Mouse (Mus musculus) heart, adult 10 weeks (tissue): Measurements from ENCODE around the gene Trpm4. TPM values are rescaled to one million over a fixed set of nuclear protein-coding genes. Genes with fewer than 3 reads are reported as not detected.

Source experiments
- polyA plus RNA-seq: library from polyadenylated mRNA; stranded (reverse); fragments of 350-450 nt; fragmentation: Illumina TruSeq; extraction: RNeasy Lipid Tissue Mini Kit (QIAGEN cat#74804); gene quantifications from one replicate; pipeline ENCODE4 v1.2.3, GENCODE M21; 2014; ENCODE audit warnings: low read depth, low replicate concordance

Trpm4 gene
- 31.0 TPM for polyA plus RNA-seq

DNA sequence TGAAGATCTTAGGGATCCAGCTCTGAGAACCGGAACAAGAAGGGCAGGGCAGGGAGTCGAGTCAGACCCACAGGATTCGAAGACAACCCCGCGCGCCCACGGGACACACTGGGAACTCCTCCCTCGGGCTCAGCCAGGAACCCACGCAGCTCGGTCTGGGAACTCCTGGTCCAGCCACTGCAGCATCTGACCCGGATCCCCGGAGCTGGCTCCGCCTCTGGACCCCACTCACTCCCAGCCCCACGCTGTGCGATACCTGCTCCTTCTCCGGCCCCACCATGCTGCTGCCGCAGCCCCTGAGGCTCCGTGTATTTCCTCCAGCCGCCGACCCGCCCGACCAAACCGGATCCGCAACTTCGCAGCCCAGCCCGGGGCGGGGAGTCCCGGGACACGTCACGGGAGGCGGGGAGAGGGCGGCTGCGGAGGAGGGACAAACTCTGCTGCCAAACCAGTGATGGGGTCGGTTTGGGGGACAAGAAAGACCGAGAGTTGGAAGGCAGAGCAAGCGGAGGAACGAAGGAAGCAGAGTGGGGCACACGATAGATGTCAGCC lies at the start of gene Trpm4:
Gene Trpm4 (minus strand): TSS at position 350 of the 552 bp plus-strand sequence.

DNA sequence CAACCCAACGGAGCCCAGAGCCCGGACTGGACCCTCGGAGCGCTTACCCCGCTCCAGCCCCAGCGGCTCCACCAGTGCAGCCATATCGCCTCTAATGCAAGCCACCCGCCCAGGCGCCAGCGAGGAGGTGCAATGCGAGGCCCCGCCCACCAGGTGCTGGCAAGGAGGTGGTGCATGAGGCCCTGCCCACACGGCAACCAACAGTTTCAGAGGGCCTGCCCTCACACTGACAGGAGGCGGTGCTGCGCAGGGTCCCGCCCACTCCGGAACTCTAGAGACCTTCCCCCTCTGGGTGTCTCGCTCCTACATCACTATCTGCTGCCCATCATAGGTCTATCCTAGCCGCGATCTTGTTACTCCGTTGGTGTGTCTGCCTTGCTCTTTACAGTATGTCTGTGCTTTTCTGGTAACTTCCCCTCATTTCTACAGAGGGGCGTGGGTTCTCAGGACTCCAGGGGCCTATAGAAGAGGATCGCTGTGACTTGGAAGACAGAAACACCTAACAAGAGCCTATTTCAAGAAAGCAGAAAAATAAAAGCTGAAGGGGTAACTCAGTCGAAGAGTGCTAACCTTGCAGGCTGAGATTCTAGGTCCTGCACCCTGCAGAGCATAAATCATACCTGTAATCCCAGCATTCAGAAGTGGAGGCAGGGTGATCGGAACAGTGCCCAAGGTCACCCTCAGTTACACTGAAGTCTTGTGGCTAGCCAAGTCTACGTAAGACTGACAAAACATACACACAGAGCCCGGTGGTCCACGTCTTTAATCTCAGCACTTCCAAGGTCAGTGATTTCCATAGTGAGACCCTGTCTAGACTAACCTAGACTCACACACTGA lies 37.1 kb upstream of the Trpm4 start, which contains the start of gene Lin7b:
Gene Lin7b (minus strand): TSS at position 109 of the 837 bp plus-strand sequence.

DNA sequence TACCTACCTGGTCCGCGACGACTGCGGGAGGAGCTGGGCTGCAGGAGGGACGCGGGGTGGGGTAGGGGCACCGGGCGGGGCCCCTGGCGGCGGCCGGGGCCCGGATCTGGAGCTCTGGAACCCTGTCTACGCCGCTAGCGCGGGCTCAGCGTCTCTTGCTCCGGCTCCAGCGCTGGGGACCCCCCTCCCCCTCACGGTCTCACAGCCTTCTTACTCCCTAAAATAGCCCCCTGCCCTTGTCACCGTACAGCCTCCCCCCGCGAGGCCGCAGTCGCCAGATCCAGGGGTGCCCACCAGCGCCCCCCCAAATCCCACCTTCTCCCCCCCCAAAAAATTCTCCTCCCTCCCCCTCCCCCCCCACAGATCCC lies 33.1 kb upstream of the Trpm4 start, which contains the start of gene Ppfia3:
Gene Ppfia3 (minus strand): TSS at position 368 of the 368 bp plus-strand sequence.

DNA sequence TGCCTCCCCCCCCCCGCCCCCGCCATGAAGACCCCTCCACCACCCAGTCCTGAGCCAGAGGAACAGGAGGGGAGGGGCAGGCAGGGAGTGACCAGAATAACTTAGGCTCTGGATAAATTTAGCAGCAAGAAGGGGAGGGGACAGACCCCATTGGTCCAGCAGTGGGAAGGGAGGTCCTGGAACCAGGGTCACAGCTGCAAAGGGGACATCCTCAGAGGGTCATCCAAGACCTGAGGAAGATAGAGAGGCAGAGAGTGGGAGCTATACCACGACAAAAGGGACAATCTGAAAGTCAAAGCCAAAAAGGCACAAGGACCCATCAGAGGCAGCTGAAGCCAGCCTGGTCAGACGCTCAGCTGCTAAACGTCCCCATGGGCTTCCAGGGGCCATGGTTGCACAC lies 1.5 kb upstream of the Trpm4 start, which contains the start of gene Hrc:
Gene Hrc (plus strand): TSS at position 235 of the 400 bp plus-strand sequence.

DNA sequence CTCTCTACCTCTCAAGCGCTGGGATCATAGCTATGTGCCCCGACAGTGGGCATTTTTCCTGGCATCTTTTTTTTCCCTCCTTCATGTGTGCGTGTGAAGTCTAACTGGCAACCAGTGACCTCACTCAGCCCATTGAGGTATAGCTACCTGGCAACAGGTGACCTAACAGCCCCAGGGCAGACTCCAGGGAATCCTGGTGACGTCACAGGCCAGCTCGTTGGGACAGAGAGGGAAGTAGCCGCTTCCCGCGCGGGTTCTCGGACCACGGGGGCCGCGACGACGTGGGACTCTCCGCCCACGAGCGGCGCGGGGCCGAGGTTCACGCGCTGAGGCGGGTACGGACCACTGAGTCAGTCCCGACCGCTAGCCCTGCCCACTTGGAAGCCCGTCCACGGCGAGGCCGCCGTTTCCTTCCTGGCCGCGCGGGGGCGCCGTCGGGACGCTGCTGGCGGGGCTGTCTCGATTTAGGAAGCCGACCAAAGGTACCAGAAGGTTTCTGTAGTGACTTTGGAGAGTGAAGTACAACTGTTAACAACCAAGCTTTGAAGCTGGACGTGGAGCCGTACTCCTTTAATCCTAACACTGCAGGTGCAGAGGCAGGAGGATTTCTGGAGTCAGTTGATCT lies 56.3 kb downstream of the Trpm4 start, which contains the start of gene Slc6a21:
Gene Slc6a21 (plus strand): TSS at position 378 of the 625 bp plus-strand sequence.

Other genes with a start within 250 kb of the Trpm4 start
- 40.8 TPM for gene Rcn3, start 241.6 kb downstream of the Trpm4 start, polyA plus RNA-seq
- 83.1 TPM for gene Fcgrt, start 229.9 kb downstream of the Trpm4 start, polyA plus RNA-seq
- gene Rps11, start 209.3 kb downstream of the Trpm4 start, polyA plus RNA-seq = 641 TPM
- 958 TPM for gene Rpl13a, start 205.0 kb downstream of the Trpm4 start, polyA plus RNA-seq
- gene Gm45713, start 197.5 kb downstream of the Trpm4 start, polyA plus RNA-seq = not detected
- gene Flt3l, start 197.3 kb downstream of the Trpm4 start, polyA plus RNA-seq = 21.0 TPM
- 41.4 TPM for gene Pih1d1, start 179.5 kb downstream of the Trpm4 start, polyA plus RNA-seq
- gene Aldh16a1, start 179.2 kb downstream of the Trpm4 start, polyA plus RNA-seq = 16.5 TPM
- gene Slc17a7, start 169.8 kb downstream of the Trpm4 start, polyA plus RNA-seq = 27.4 TPM
- gene Gfy, start 154.2 kb downstream of the Trpm4 start, polyA plus RNA-seq = not detected
- not detected for gene Pth2, start 152.8 kb downstream of the Trpm4 start, polyA plus RNA-seq
- gene Ccdc155, start 128.9 kb downstream of the Trpm4 start, polyA plus RNA-seq = not detected
- not detected for gene Dkkl1, start 121.6 kb downstream of the Trpm4 start, polyA plus RNA-seq
- gene Tead2, start 118.0 kb downstream of the Trpm4 start, polyA plus RNA-seq = 7.8 TPM
- 3.0 TPM for gene Cd37, start 94.7 kb downstream of the Trpm4 start, polyA plus RNA-seq
- gene Slc6a16, start 92.7 kb downstream of the Trpm4 start, polyA plus RNA-seq = not detected
- gene Slc6a21, start 56.3 kb downstream of the Trpm4 start, polyA plus RNA-seq = not detected
- 1,149 TPM for gene Hrc, start 1.5 kb upstream of the Trpm4 start, polyA plus RNA-seq
- gene Ppfia3, start 33.2 kb upstream of the Trpm4 start, polyA plus RNA-seq = 0.24 TPM
- 1.2 TPM for gene Lin7b, start 36.8 kb upstream of the Trpm4 start, polyA plus RNA-seq
- 154 TPM for gene Snrnp70, start 62.0 kb upstream of the Trpm4 start, polyA plus RNA-seq
- 4.3 TPM for gene Kcna7, start 71.9 kb upstream of the Trpm4 start, polyA plus RNA-seq
- gene Ntf5, start 79.9 kb upstream of the Trpm4 start, polyA plus RNA-seq = 0.24 TPM
- not detected for gene Lhb, start 87.0 kb upstream of the Trpm4 start, polyA plus RNA-seq
- 80.5 TPM for gene Gys1, start 101.1 kb upstream of the Trpm4 start, polyA plus RNA-seq
- gene Ruvbl2, start 104.3 kb upstream of the Trpm4 start, polyA plus RNA-seq = 27.2 TPM
- 688 TPM for gene Ftl1, start 126.1 kb upstream of the Trpm4 start, polyA plus RNA-seq
- 36.8 TPM for gene Bax, start 133.1 kb upstream of the Trpm4 start, polyA plus RNA-seq
- gene Tulp2, start 148.1 kb upstream of the Trpm4 start, polyA plus RNA-seq = not detected
- 1.7 TPM for gene Gm45808, start 153.0 kb upstream of the Trpm4 start, polyA plus RNA-seq
- gene Dhdh, start 155.0 kb upstream of the Trpm4 start, polyA plus RNA-seq = 13.6 TPM
- 147 TPM for gene Nucb1, start 176.6 kb upstream of the Trpm4 start, polyA plus RNA-seq
- 41.3 TPM for gene Ppp1r15a, start 192.5 kb upstream of the Trpm4 start, polyA plus RNA-seq
- 3.6 TPM for gene Plekha4, start 192.6 kb upstream of the Trpm4 start, polyA plus RNA-seq
- not detected for gene Hsd17b14, start 221.1 kb upstream of the Trpm4 start, polyA plus RNA-seq
- 137 TPM for gene Bcat2, start 236.4 kb upstream of the Trpm4 start, polyA plus RNA-seq